Mouse (Mus musculus): ENCODE measurements around the gene Ncoa4. TPM values are rescaled to one million over a fixed set of nuclear protein-coding genes. Genes with fewer than 3 reads are reported as not detected.
A peak's percentile ranks its signal among the peaks of the same experiment; 100 is the strongest.
"Not testable (repeated sequence)": the region's sequence is repeated elsewhere in the genome, so short reads cannot be mapped to it uniquely, and the experiment has no call there.

Gene Ncoa4
- 112 TPM in 2 replicates for polyA plus RNA-seq (2014; fragmentation: Nextera tagmentation; extraction: Ambion mirVana)

DNA sequence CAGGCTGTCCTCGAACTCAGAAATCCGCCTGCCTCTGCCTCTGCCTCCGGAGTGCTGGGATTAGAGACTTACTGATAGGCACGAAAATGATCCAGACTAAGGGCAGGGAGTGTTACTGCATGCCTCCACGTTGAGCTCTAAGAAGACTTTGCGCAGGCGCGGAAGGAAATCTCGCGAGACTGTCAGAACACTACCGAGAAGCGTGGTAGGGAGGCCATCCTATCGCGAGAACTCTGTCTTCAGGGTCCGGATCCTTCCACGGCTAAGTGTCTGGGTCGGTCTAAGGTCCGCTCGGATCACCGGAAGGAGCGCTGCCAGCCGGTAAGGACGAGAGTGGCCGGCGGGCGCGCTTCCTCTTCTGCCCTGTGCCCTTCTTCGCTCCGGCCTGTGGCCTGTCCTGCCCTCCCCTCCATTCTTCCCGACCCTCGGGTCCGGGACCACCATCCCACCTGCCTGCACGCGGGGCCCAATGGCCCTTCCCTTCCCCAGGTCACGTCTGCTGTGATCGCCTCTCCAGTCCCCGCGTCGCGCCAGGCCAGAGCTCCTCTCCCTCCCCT is at the start of gene Ncoa4:
Gene Ncoa4, plus strand, starts transcription at position 176 of the 557 bp plus-strand sequence.
- no peaks in the 10 kb centered on the region for H3K27me3 ChIP-seq (replicated peaks; ENCODE audit: control insufficient read depth, insufficient read depth, low read length)
- WGBS = under 1% methylated on average over 36 of the region's 40 CpGs
- H3K4me3 ChIP-seq (ENCODE audit: low read depth, low read length) = peak within 1 kb of the TSS; percentile 73
- no peaks in the 10 kb centered on the region for H3K9me3 ChIP-seq (ENCODE audit: control insufficient read depth, low read length)
- H3K36me3 ChIP-seq (ENCODE audit: control insufficient read depth, insufficient read depth, low read length) = peaks cover 2% of the 10 kb centered on the region; the same call in 1 of the 2 replicates
- ATAC-seq (ENCODE audit: low read depth) (peak; percentile 98), DNase-seq (ENCODE audit: low spot score) (peak; percentile 99)
- peak within 1 kb of the TSS; percentile 87 for H3K4me2 ChIP-seq (ENCODE audit: low read depth, low read length)
- H3K27ac ChIP-seq (replicated peaks; ENCODE audit: low read depth, low read length) = peak within 1 kb of the TSS; percentile 66
- H3K4me1 ChIP-seq (ENCODE audit: control insufficient read depth, insufficient read depth, low read length) = peaks cover 11% of the 10 kb centered on the region
- H3K9ac ChIP-seq (ENCODE audit: low read depth, low read length) = peak within 1 kb of the TSS; percentile 89

DNA sequence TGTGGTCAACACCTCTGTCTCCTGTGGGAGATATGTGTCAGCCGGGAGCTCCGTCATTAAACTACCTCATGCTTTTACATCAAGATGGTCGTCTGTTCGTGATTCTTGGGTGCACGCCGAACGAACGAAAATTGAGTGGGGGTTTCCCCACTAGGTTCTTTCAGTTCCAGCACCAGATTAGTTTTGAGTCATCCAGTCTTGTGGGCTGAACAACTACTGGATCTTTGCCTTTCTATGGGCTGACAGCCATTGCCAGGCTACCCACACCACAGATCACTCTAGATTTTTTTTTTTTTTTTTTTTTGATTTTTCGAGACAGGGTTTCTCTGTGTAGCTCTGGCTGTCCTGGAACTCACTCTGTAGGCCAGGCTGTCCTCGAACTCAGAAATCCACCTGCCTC is 47.5 kb upstream of the Ncoa4 start:
- H3K9ac ChIP-seq (ENCODE audit: low read depth, low read length); H3K36me3 ChIP-seq (ENCODE audit: control insufficient read depth, insufficient read depth, low read length); H3K4me2 ChIP-seq (ENCODE audit: low read depth, low read length); ATAC-seq (ENCODE audit: low read depth); H3K4me1 ChIP-seq (ENCODE audit: control insufficient read depth, insufficient read depth, low read length); H3K9me3 ChIP-seq (ENCODE audit: control insufficient read depth, low read length); H3K27me3 ChIP-seq (replicated peaks; ENCODE audit: control insufficient read depth, insufficient read depth, low read length); H3K4me3 ChIP-seq (ENCODE audit: low read depth, low read length); DNase-seq (ENCODE audit: low spot score); H3K27ac ChIP-seq (replicated peaks; ENCODE audit: low read depth, low read length): not testable (repeated sequence)
- WGBS = 95% methylated on average over 10 of the region's 10 CpGs

DNA sequence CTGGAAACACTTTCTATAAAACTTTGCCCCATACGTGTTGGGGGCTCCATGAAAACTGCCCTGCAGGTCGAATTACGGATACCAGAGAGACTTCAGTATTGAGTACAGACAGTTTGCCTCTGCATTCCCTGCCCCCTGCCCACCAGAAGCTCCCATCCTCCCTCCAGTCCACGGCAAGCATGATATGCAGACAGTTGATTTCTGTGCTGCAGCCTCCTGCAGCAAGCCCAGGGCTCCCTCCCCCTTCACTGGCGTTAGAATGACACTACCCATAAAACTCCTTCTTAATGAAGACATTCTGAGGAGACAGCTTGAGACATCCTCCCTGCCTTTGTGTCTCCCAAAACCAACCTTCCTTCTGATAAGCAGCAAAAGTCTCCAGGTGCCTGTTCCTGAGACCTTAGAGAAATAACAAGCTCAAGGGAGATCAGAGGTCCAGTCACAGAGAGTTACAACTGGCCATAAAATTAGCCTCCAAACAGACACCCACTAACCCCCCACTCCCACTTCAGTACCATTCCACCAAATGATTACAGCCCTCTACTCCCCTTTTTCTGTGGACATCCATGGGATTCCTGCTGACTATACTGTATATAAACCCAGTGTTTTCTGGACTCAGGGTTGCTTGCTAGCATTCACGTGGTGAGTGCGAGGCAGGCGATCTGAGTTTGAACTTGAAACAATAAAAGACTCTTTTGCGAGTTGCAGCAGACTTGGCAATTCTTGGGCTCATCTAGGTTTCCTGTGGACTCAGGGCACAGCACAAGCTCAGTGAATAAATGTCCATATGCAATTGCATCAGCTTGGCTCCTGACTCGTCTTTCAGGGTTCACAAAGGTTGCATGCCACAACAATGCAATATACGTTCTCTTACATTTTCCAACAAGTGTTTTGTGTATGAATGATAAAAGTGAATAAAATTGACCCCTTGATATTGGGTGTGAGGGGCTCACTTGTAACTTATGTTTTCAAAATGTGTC is 38.4 kb upstream of the Ncoa4 start:
- H3K36me3 ChIP-seq (ENCODE audit: control insufficient read depth, insufficient read depth, low read length) = no peaks in the 10 kb centered on the region
- no peaks in the 10 kb centered on the region for H3K27me3 ChIP-seq (replicated peaks; ENCODE audit: control insufficient read depth, insufficient read depth, low read length)
- H3K4me3 ChIP-seq (ENCODE audit: low read depth, low read length) = no peak overlapping the region
- no peak for DNase-seq (ENCODE audit: low spot score)
- no peak for ATAC-seq (ENCODE audit: low read depth)
- no peak overlapping the region for H3K9ac ChIP-seq (ENCODE audit: low read depth, low read length)
- no peaks in the 10 kb centered on the region for H3K4me1 ChIP-seq (ENCODE audit: control insufficient read depth, insufficient read depth, low read length)
- H3K4me2 ChIP-seq (ENCODE audit: low read depth, low read length) = no peak overlapping the region
- no peaks in the 10 kb centered on the region for H3K9me3 ChIP-seq (ENCODE audit: control insufficient read depth, low read length)
- no peak overlapping the region for H3K27ac ChIP-seq (replicated peaks; ENCODE audit: low read depth, low read length)
- 57% methylated on average over 11 of the region's 11 CpGs for WGBS

DNA sequence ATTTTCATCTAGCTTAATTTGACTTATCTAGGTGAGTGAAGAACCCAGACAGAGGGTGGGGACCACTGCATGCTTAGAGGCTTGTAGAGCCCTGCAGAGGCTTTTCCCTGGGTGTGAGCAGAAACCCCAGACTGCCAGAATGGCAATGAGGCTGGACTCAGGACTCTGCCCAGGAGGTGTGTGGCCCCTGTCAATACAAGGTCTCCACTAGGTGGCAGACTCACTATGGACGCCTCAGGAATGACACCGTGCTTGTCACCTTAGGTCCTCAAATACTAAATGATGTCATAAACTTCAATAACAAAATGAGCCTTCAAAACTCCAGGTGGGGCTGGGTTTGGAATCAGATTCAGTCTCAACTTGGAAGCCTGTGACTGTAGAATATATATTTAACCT is 37.7 kb upstream of the Ncoa4 start:
- Histone ChIP-seq H3K27ac (replicated peaks; ENCODE audit: low read depth, low read length) (no peak overlapping the region), H3K27me3 (replicated peaks; ENCODE audit: control insufficient read depth, insufficient read depth, low read length) (no peaks in the 10 kb centered on the region), H3K4me3 (ENCODE audit: low read depth, low read length) (no peak overlapping the region), H3K9me3 (ENCODE audit: control insufficient read depth, low read length) (no peaks in the 10 kb centered on the region), H3K9ac (ENCODE audit: low read depth, low read length) (no peak overlapping the region), H3K4me1 (ENCODE audit: control insufficient read depth, insufficient read depth, low read length) (no peaks in the 10 kb centered on the region), H3K4me2 (ENCODE audit: low read depth, low read length) (no peak overlapping the region), H3K36me3 (ENCODE audit: control insufficient read depth, insufficient read depth, low read length) (no peaks in the 10 kb centered on the region)
- 64% methylated on average over 2 of the region's 2 CpGs for WGBS
- ATAC-seq (ENCODE audit: low read depth) (no peak), DNase-seq (ENCODE audit: low spot score) (no peak)

DNA sequence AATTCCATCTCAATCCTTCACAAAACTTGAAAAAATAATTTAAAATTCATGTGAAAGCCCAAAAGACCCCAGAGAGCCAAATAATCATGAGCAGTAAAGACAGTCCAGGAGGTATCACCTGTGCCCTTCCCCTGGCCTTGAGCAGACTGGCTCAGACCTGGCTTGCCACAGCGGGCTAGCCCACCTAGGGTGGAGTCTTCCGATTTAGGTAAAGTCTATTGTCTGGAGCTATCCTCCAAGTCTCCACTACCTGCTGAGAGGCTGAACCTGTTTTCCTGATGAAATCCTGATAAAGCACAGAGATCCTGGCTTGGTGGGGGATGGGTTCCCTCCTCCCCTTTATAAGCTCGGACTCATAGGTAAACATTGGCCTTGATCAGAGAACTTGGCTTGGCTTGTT is 35.4 kb upstream of the Ncoa4 start:
- no peak for DNase-seq (ENCODE audit: low spot score)
- Histone ChIP-seq H3K4me3 (ENCODE audit: low read depth, low read length) (no peak overlapping the region), H3K36me3 (ENCODE audit: control insufficient read depth, insufficient read depth, low read length) (no peaks in the 10 kb centered on the region), H3K9me3 (ENCODE audit: control insufficient read depth, low read length) (no peaks in the 10 kb centered on the region), H3K9ac (ENCODE audit: low read depth, low read length) (no peak overlapping the region), H3K27ac (replicated peaks; ENCODE audit: low read depth, low read length) (no peak overlapping the region), H3K27me3 (replicated peaks; ENCODE audit: control insufficient read depth, insufficient read depth, low read length) (no peaks in the 10 kb centered on the region), H3K4me1 (ENCODE audit: control insufficient read depth, insufficient read depth, low read length) (no peaks in the 10 kb centered on the region), H3K4me2 (ENCODE audit: low read depth, low read length) (no peak overlapping the region)
- WGBS = 67% methylated on average over 3 of the region's 3 CpGs
- no peak for ATAC-seq (ENCODE audit: low read depth)

DNA sequence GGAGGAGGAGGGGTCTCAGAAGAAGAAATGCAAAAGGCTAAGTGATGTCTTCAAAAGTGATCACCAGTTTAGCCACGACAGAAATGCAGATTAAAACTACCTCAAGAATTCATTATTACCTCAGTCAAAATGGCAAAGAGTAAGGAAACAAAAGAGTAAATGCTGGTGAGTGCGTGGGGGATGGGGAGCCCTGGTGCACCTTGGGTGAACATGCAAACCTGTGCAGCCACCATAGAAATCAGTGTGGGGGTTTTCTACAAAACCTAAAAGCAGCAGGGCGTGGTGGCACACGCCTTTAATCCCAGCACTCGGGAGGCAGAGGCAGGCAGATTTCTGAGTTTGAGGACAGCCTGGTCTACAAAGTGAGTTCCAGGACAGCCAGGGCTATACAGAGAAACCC is 34.4 kb upstream of the Ncoa4 start:
- not testable (repeated sequence) for H3K9me3 ChIP-seq (ENCODE audit: control insufficient read depth, low read length); H3K27me3 ChIP-seq (replicated peaks; ENCODE audit: control insufficient read depth, insufficient read depth, low read length); DNase-seq (ENCODE audit: low spot score); H3K9ac ChIP-seq (ENCODE audit: low read depth, low read length); H3K27ac ChIP-seq (replicated peaks; ENCODE audit: low read depth, low read length); H3K4me1 ChIP-seq (ENCODE audit: control insufficient read depth, insufficient read depth, low read length); H3K4me3 ChIP-seq (ENCODE audit: low read depth, low read length); H3K36me3 ChIP-seq (ENCODE audit: control insufficient read depth, insufficient read depth, low read length); H3K4me2 ChIP-seq (ENCODE audit: low read depth, low read length); ATAC-seq (ENCODE audit: low read depth)
- WGBS = 84% methylated on average over 5 of the region's 5 CpGs

DNA sequence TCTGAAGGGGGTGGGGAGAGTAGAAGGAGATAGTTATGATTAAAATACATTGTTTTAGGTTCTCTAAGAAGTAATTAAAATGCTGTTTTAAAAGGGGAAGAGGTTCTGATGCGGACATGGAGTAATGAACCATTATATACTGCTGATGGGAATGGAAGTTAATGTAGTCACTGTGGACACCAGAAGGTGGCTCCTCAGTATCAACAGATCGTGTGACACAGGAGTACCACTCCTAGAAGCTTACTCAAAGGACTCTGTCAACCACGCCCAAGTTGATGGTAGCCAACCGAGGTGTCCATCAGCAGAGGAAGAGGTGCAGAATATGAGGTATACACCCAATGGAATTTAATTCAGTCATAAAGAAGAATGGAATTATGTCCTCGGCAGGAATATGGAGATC is 31.3 kb upstream of the Ncoa4 start:
- H3K4me3 ChIP-seq (ENCODE audit: low read depth, low read length) = no peak overlapping the region
- H3K9me3 ChIP-seq (ENCODE audit: control insufficient read depth, low read length) = no peaks in the 10 kb centered on the region
- DNase-seq (ENCODE audit: low spot score) (no peak), ATAC-seq (ENCODE audit: low read depth) (no peak)
- no peaks in the 10 kb centered on the region for H3K27me3 ChIP-seq (replicated peaks; ENCODE audit: control insufficient read depth, insufficient read depth, low read length)
- H3K4me1 ChIP-seq (ENCODE audit: control insufficient read depth, insufficient read depth, low read length) = no peaks in the 10 kb centered on the region
- 80% methylated on average over 5 of the region's 5 CpGs for WGBS
- H3K27ac ChIP-seq (replicated peaks; ENCODE audit: low read depth, low read length) = no peak overlapping the region
- H3K36me3 ChIP-seq (ENCODE audit: control insufficient read depth, insufficient read depth, low read length) = no peaks in the 10 kb centered on the region
- H3K9ac ChIP-seq (ENCODE audit: low read depth, low read length) = no peak overlapping the region
- H3K4me2 ChIP-seq (ENCODE audit: low read depth, low read length) = no peak overlapping the region

DNA sequence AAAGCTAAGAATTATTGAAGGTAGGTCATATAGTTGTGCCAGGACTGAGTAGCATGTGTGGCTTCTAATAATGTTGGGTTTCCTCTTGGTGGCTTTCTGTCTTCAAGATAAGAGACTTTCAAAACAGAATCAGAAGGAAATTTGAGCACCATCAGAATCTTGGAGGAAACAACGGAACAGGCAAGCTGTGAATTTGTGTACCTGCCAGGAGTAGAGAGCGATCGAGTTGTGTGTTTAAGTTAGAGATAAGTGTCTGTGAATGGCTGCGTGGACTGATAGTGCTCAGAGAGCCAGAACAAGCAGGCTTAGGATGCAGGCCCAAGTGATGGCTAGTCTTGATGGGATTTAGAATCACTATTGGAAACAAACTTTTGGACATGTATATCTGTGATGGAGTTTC is 27.8 kb upstream of the Ncoa4 start:
- no peak overlapping the region for H3K4me2 ChIP-seq (ENCODE audit: low read depth, low read length)
- H3K36me3 ChIP-seq (ENCODE audit: control insufficient read depth, insufficient read depth, low read length) = no peaks in the 10 kb centered on the region
- H3K9me3 ChIP-seq (ENCODE audit: control insufficient read depth, low read length) = no peaks in the 10 kb centered on the region
- H3K27ac ChIP-seq (replicated peaks; ENCODE audit: low read depth, low read length) = no peak overlapping the region
- no peak overlapping the region for H3K9ac ChIP-seq (ENCODE audit: low read depth, low read length)
- no peaks in the 10 kb centered on the region for H3K4me1 ChIP-seq (ENCODE audit: control insufficient read depth, insufficient read depth, low read length)
- WGBS = 81% methylated on average over 4 of the region's 4 CpGs
- H3K27me3 ChIP-seq (replicated peaks; ENCODE audit: control insufficient read depth, insufficient read depth, low read length) = no peaks in the 10 kb centered on the region
- no peak overlapping the region for H3K4me3 ChIP-seq (ENCODE audit: low read depth, low read length)
- DNase-seq (ENCODE audit: low spot score) (no peak), ATAC-seq (ENCODE audit: low read depth) (no peak)

Data from embryonic facial prominence, embryonic 14.5 days (tissue).